Mouse (Mus musculus) bone marrow, adult 2 months (tissue): Measurements from ENCODE around the gene Robo1.

ENCODE experiments used
- CTCF ChIP-seq: fragments of 200-500 bp; IDR thresholded peaks from 2 replicates; pipeline ENCODE4 v1.5.1; 2011; ENCODE audit warnings: low read length, control low read depth; ENCODE audit not compliant: control insufficient read depth, insufficient read depth
- POLR2A ChIP-seq: fragments of 200-500 bp; IDR thresholded peaks from 2 replicates; pipeline ENCODE4 v1.6.1; 2011; ENCODE audit warnings: low read depth, mild to moderate bottlenecking, control low read depth, low read length, borderline replicate concordance; ENCODE audit not compliant: control insufficient read depth

GRCm38 (mm10) chr16:72913134-72913533, 605.0 kb downstream of the Robo1 start:
- TF ChIP-seq CTCF, result no peak
- TF ChIP-seq POLR2A, result no peak
